Mouse (Mus musculus) heart, postnatal 0 days (tissue): ENCODE measurements around the gene Ror2.

Experiments
- CTCF ChIP-seq: IDR thresholded peaks from 2 replicates; pipeline ENCODE4 v1.5.1; 2016; ENCODE audit warnings: antibody characterized with exemption, control low read depth, low read depth
- EP300 ChIP-seq: IDR thresholded peaks from 2 replicates; pipeline ENCODE4 v1.6.1; 2016; ENCODE audit warnings: antibody characterized with exemption, low read depth

DNA sequence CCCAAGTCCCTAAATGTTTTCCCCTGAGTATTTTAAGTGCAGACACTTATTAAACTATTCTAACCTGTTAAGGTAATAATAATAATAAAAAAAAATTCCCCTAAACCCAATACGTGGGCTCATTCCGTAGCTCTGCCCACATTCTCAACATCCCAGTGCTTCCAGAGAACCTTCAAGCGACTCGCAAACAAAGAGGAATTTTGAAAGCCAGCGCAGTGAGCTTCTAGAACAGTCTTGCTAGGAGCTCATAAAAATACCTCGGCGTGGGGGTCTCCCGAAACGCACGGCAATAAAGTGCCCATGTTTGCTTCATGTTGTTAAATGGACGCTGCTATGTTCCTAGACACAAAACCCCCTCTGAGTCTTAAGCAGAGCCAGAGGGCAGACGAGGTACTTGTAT is 32.7 kb downstream of the Ror2 start:
- no peak for TF ChIP-seq CTCF
- TF ChIP-seq EP300 = no peak
